Mouse (Mus musculus) ovary, postnatal 10 days (tissue): ENCODE data around the gene Nhs.

Source experiments
- DNase-seq: peaks from one replicate; pipeline ENCODE4 v3.0.0; 2022; ENCODE audit warnings: low spot score

Nhs gene

DNA sequence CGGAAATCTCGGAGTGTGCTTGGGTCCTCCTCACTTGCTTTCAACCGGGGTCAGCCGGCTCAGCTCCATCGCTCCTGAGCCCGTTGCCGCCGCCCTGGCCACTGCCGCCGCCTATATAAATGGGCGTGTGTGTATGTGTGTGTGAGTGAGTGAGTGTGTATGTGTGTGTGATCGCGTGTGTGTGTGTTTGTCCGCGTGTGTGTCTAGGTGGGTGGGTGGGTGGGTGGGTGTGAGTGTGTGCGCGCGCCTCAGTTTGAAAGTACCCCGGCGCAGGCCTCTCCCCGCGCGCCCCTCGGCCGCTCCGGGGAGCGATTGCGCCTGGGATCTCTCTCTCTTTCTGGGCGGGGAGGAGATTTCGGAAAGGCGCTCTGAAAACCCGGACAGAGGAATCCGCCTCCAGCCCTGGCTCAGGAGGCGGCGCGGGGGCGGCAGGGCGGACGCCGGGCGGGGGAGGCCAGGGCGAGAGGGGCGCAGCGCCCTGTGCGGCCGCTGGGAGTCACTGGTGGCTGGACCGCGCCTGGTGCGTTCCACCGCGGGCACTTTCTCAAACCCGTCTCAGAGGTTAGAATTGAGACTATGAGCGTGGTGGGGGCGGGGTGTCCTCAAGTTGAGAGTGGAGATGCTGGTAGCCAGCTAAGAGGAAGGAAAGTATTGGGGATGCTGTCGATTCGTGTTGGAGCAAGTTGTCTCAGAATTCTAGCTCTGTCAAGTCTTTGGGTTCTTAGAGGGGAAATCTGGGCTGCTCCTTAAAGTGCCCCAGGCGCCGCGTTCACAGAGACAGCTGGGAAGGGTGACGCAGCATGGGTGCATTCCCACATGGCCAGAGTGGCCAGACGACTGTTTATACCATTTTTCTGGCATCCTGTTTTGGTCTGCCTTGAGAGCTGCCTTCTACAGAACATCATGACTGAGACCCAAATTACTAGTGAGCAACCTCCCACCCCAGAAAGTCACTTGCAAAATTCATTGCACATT lies at the start of gene Nhs:
TSS of gene Nhs (minus strand) at position 94 of the 975 bp plus-strand sequence.
- peak; percentile 22 for DNase-seq

DNA sequence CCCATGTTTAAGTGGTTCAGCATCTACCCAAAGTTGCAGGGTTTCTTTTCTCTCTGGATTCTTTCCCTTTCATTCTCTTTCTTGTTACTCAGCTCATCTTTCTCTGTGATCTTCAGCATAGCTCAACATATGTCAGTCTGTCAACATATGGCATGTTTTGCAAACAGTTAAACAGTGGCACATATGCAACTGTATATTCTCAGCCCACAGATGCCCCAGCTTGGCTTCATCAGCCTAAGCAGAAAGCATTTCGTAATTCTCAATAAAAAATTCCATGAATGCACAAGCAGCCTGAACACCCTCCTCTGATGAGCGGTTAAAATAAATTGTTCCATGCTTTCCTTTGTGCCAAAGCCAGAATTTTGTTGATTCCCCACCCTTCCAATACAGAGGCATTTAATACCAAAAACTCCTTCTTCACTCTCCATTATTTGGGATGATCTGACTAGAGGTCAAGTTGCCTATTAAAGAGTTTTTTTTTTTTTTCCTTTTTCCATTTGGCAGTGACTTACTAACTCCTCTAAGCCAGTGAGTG lies 46.9 kb upstream of the Nhs start:
- DNase-seq, result no peak

DNA sequence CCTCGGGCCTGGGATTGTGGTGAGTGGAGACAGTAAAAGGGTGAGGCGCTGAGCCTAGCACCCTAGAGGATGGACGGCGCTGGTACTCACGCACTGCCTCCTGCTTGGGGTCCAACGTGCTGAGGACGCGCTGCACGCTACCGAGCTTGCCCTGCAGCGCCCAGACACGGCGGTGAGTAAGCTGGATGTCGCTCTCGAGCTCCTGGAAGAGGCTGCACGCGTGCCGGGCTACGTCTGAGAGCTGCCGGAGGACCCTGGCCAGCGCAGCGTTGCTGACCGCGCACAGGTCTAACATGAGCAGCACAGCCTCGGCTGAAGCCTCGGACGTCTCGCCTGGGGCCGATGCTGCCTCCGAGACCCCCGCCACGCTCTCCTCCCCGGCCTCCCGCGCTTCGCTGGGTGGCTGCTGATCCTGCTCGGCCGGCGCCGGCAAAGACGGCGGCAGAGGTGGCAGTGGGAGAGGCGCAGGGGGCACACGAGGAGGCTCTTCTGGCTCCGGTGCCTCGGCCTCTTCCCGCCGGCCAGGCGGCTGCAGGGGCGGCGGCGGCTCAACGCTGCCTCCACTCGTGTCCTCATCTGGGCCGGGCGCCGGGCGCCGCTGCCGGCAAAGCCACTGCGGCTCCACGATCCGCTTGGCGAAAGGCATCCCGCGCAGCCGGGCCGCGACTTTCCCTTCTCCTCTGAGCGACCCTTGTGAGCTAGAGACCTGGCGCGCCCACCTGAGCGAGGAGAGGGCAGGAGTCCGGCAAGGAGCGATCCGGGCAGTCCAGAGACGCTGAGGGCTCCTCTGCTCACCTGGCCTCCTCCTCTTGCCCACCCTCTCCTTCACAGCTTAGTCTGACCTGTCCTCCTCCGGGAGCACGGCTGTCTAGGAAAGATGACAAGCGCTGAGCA lies 540 bp downstream of the Nhs start:
- DNase-seq, result peak; percentile 2

DNA sequence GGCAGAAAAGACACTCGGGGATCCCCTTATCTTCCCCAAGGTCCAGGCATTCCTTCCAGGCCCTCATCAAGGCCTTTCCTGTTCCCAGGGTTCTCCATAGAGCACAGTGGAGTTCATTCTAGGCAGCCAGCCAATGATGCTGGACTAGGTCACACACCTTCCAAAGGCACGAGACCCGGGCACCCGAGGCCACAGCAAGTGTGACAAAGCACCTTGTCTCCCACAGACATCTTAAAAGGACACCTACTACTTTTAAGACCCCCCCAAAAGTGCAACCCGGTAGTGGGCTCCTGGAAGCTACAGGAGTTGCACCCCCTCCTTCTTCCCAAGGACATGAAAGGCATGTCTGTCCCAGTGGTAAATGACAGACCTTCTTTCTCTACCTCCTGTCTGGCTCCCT lies 1.4 kb downstream of the Nhs start:
- no peak for DNase-seq

DNA sequence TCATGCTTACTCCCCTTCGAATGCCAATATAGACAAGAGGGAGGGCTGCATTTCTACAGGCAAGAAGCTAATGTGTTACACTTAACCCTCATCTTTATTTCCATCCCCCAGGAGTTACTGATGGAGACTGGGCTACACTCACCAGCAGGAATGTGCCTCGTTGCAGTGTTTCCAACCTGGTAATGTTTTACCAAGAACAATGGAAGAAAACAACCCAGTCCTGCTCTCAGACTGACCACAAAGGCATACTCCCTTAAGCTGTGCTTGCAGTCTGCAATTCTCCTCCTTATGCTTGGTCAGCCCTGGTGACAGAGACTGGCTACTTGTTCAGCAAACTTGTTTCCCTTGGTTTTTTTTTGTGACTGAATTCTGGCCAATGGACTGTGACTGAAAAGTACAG lies 21.7 kb downstream of the Nhs start:
- no peak for DNase-seq

DNA sequence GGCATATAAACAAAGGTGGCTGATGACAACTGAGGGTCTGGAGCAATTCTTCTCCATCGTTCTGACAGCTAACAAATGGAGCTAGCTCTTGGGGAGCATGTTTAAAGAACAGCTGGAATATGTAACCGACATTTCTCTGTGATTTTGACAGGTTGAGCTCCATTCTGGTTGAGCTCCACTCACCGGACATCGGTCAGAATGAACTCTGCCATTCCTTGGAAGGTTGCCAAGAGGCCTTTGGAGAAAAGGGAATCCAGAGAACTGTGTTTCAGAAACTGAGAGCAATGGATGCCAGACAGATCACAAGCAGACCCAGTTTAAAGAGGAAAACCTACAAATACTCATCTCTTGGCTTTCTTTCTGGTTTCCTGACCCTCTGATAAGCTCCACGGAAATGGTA lies 46.3 kb downstream of the Nhs start:
- DNase-seq, result no peak

DNA sequence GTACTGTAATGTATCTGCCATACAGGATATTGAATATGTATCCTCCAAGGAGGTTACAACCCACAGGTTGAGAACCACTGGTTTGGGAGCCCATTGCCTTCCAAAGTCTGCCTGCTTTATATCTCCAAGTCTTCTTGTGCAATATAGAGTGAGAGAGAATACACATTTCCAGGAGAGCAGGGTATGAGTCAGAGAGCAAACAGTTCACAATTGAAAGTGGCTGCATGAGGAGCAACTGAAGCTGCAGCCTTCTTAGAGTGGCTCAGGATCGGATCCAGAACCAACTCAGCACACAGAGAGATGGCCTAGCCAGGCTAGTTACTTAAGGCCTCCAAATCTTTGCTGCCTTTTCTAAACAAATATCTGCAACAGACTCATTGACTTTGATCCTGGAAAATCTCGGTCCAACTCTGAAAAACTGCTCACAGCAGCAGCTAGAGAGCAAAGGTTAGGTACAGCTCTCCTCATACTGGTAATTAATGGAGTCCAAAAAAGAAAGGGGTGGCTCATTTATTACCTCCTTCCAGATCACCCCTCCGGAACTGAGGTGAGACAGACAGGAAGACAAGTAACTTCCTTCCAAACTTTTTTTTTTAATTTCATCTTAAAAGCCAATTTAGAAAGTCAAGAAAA lies 56.6 kb downstream of the Nhs start:
- DNase-seq, result no peak

DNA sequence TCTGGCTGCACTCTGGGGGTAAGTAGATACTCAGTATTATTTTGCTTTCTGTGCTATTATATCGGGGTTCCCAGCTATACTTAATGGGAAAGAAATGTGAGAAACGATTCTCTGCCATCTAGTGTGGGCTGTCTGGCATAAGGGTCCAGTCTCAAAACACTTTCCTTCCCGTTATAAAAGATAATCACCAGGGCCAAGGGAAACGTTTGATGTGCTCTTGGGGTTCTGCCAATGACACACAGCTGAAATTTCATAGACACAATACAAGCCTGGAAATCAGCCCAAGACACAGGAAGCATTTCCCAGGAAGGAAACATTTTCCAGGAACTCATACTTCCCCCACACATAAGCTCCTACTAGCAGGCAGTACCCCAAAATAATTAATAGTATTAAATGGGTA lies 61.2 kb downstream of the Nhs start:
- DNase-seq, result no peak

DNA sequence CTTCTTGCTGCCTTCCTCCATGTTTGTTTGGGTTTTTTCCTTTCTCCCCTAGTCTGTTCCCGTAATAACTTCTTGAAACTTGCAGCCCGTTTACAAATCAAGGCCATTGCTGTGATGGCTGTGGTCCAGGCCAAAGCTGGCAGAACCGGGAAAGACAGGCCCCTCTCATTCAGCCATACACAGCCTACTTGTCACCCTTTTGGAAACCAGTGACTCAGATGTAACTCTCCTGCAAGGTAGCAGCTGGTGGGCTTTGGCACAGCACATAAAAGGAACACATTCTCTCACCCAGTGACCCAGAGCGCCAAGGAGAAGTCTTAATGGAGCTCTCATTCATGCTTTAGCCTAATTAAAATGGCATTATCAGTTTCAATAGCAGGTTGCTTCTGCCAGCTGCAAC lies 72.2 kb downstream of the Nhs start:
- DNase-seq, result no peak

DNA sequence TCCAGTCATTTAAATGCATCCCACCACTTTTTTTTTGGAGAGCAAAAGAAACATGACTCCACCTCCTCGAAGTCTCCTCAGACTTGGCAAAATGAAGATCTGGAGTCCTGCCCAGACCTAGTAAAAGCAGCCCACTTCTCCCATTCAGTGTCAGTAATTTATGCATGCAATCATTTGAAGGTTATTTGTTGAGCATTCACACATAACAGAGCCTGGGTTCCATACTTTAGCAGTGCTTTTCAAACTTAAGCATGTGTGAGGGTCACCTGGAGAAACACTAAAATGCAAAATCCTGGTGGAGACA lies 73.7 kb downstream of the Nhs start:
- no peak for DNase-seq

DNA sequence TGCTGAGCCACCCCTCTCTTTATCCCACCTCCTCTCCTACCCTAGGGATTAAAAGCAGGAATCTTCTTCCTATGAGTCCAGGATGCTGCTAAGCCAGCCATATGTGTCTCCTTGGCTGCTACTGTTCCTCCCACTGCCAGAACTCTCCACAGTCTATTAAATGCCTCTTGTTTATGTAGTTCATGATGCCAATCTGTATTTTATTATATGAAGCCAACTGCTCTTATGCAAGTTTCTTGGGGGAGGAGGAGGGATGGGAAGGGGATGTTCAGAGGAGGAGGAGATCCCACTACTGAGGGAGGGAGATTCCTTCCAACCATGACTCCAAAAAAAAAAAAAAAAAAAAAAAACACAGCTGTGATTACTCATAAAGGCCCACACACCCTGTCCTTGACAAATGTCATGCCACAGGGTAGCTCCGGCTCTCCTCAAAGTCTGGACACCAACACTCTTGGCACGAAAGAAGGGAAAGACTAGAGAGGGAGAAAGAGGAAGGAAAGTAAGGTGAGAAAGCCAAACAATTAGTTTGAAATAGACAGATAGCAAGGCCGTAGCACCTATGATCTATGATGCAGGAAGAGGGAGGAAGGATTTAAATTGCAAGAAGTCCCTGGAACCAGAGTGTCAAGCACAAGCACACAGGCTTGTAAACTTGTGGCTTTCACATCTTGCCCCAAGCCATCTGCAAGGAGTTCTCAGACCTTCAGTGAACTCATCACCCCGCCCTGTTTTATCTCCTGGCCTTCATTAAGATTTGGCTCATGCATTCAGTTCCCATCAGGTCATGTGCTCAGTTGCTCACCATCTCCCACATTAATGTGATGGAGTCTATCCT lies 74.3 kb downstream of the Nhs start:
- no peak for DNase-seq

DNA sequence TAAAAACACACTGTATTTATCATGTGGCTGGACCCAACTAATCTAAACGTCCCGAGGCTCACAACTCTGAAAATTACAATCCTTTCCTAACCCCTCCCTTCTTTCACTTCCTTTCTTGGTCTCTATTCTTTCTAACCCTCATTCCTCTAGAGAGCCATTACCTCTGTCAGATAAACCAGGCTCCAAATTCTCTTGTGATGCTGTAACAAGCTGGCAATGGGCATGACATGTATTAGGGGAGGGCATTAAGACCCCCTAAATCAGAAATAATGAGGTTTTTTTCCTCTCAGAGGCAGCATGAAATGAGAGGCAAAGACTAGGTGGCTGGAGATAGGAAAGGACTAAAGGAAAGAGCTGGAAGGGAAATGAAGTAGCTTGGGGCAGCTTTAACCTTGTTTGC lies 96.4 kb downstream of the Nhs start:
- no peak for DNase-seq

DNA sequence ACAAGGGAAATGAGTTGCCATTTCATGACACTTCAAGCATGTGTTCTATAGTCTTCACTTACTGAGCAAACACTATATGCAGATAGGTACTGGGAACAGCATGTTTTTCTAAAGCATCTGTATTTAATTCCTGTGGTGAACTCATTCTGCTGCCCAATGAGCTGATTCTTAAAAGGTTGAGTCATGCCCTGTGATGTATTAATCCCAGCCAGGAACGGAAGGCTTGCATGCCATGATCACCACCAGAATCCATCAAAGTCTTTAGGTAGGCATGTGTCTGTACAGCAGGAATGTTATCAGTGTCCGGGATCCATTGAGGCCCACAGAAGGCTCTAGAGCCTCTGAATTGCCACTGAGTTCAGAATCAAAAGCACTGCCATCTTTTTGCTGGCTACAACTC lies 103.9 kb downstream of the Nhs start:
- no peak for DNase-seq

DNA sequence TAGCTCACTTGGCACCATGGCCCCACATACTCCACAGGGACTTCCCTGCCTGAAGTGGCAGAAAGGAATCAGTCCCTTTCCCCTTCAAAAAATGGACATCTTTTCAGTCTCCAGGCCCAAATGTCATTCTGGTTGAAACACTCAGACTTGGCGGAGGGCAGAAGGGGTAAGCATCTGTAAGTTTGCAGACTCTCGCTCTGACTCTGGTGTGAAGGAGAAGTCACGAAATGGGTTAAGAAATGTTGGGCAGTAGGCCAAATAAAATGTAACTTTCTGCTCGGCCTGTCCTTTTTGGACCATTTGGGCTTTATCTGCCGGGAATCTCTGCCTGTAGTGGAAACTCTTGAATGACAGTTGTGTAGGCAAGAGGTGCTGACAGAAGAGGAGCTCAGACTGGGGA lies 106.0 kb downstream of the Nhs start:
- DNase-seq, result no peak

DNA sequence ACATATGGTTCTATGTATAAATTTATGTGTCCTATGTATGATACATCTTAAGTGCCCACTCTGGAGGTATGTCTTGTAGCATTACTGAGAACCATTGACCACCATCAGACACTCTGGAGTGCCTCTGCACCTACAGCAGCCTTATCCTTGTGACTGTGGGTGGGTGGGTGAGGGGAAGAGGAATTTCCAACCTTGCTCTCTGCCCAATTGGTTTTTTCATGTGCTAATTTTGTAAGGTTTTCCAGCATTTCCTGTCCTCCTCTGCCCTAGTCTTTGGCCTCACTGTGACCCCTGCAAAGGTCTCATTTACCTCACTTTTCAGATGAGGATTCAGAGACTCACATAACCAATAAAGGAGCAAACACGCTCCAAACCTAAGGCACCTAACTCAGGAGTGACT lies 107.0 kb downstream of the Nhs start:
- no peak for DNase-seq

DNA sequence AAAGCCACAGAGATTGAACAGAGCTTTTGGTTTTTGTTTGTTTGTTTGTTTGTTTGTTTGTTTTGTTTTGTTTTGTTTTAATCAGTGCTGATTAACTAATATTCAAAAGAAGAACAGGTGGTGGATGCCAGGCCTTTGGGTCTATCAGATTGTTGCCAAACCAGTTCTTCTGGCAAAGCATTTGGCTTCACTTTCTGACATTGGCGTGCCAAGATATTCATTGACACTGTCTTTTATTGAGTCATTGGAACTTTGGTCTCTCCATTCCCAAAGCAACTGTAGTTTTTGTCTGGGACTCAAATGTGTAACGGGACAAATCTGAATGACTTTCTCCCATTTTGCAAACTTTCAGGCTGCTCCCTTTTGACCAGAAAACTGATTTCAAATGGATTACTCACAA lies 109.9 kb downstream of the Nhs start:
- DNase-seq, result no peak

DNA sequence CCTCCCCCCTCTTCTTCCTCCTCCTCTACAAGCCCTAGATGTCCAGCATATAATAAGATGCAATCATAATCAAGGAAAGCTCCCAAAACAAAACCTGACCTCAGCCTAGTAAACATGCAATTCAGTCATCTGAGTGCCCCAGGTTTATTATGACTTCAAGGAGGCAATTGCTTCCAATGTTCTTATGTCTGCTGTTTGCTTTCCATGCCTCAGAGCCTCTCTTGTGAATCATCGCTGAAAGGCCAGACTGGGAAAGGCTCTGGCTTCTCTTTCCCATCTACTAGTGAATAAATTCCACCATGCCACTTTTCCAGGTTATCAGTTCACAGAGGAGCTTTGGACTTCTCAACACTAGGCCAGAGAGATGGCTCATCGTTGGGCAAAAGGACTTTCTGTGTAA lies 114.0 kb downstream of the Nhs start:
- DNase-seq, result no peak

DNA sequence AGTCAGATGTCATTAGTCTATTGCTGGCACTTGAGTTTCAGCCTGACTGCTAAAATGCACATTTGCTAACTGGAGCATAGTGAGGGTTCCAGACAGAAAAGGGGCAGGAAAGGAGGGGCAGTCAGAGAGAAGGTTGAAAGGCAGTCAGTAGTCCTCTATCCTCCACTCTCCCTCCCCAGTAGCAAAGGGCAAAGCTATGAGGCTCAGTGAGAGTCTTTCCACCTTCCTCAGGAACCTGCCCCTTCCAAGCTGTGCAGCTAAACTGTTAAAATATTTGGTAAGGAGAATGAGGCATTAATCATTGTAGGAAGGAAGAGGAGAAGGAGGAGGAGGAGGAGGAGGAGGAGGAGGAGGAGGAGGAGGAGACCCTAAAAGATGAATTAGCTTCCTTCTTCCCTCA lies 115.4 kb downstream of the Nhs start:
- DNase-seq, result no peak

DNA sequence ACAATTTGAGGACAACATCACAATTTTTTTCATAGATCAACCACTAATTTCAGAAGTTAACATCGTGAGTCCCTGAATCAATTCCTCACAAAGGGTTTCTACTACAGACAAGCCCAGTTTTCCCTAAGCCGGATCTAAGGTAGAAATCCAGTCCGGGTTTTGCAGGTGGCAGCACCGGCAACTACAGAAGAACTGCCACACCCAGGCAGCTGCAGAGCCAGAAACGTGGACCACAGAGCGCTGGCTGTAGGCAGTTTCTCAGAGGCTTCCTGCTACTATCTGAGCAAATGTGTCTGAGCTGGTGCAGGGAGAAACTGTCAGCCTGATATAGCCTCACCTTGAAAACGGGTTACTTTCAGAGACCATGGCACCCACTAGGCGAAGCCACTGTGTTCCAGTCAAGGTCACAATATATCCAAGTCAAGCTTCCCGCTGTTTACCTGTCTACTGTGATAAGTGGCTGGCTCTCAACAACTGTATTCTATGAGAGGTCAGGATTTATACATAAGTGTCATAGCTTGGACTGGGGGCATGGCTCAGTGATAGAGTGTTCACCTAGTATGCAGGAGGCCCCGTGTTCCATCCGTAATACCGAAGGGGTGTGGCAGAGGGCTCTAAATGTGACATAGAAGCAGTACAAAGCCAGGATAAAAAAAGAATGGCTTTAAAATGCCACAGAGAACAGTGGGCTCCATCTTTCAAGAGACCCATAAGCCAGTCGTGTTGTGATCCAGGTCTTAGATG lies 134.1 kb downstream of the Nhs start:
- peak; percentile 7 for DNase-seq

DNA sequence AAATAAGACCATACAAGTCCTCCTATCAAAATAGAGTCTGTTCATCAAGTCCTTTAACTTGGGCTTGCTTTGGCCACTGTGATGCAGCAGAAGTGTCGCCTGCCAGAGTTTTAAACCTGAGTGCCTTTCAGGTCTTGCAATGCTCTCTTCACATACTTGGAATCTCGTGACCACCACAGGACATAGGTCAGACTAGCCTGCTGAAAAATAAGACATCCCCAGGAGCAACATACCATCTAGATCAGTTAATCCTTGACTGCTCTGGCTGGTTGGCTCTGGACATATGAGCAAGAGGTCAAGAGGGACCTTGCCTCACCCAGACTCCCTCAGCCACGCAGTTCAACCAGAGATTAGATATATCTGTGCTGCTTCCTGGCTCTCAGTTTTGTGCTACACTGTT lies 137.8 kb downstream of the Nhs start:
- no peak for DNase-seq

DNA sequence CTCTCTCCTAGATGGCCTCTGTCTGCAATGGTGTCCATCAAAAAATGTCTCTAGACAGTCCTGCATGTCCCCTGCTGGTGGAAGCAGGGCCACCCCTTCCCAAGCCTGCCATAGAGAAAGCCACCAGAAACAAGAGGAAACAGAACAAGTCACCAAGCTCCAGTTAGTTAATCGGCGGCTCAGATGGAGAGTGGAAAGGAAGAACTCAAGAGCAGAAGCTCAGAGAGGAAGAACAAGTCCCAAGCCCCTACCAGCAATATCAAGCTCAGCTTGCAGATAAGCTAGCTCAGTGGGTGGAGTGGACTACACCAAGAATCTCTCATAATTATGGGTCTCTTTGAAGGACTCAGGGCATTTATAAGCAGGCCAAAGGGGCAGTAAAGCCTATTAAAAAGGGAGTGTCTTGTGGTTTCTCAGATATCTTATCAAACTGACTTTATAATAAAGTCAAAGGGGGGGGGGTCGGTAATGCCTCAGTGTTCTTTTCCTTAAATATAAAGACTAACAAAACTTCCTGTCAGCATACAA lies 139.4 kb downstream of the Nhs start:
- DNase-seq, result no peak
